Mouse (Mus musculus): Measurements from ENCODE around the gene Atg5. TPM values are rescaled to one million over a fixed set of nuclear protein-coding genes. Genes with fewer than 3 reads are reported as not detected.
A peak's percentile ranks its signal among the peaks of the same experiment; 100 is the strongest.

The Atg5 gene
- polyA plus RNA-seq, 1 experiment from 2014 or later, result 49.8 TPM

DNA sequence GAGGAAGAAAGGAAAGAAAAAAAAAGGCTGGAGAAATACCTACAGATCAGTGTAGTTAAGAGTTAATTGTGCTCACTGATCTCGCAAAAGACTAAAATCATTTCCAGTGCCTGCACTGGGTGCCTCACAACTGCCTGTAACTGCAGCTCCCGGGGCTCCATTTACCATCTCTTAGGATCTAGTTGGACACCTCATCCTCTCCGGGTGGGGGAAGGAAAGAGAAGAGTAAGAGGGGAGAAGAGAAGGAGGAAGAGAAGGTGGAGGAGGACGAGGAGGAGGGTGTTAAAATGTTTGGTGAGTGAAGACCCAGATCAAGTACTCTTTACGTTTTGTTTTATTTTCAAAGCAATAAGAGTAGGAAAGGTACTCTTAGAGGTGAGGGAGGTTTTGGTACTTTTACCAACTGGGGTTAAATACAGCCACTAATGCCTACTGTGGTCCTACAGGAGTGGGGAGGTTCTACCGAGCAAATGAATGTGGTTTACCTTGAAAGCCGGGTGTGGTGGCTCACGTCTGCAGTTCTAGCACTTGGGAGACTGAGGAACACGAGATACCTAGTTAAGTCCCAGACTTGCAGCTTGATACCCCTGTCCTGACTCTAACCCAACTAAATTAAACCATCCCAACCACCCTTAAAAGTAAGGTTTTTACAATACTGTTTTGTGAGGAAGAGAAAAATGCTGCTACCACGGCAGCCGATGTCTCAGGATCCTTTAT, 574 bp upstream of the Atg5 start:
- H3K9me3 ChIP-seq (ENCODE audit: control insufficient read depth, low read depth, low read length), result no peaks in the 10 kb centered on the region
- peaks cover 10% of the 10 kb centered on the region; the same call in 1 of the 2 replicates for H3K4me1 ChIP-seq (ENCODE audit: control insufficient read depth, insufficient read depth, low read length)
- H3K27me3 ChIP-seq (ENCODE audit: control insufficient read depth, insufficient read depth, low read length), result no peaks in the 10 kb centered on the region
- H3K27ac ChIP-seq (ENCODE audit: low read length), result no peak overlapping the region
- peak overlapping the region; percentile 78 for H3K4me3 ChIP-seq (ENCODE audit: low read depth, low read length)
- ATAC-seq (ENCODE audit: insufficient number of reproducible peaks, insufficient read depth, low FRiP score, low read depth), result no peak
- no peaks in the 10 kb centered on the region for H3K36me3 ChIP-seq (ENCODE audit: control insufficient read depth, insufficient read depth, low read length)
- 5% methylated on average over 11 of the region's 11 CpGs for WGBS
- H3K9ac ChIP-seq (replicated peaks; ENCODE audit: low read depth, low read length), result peak overlapping the region; percentile 45; the same call in 1 of the 2 replicates
- H3K4me2 ChIP-seq (replicated peaks; ENCODE audit: low read depth, low read length), result peak overlapping the region; percentile 61

DNA sequence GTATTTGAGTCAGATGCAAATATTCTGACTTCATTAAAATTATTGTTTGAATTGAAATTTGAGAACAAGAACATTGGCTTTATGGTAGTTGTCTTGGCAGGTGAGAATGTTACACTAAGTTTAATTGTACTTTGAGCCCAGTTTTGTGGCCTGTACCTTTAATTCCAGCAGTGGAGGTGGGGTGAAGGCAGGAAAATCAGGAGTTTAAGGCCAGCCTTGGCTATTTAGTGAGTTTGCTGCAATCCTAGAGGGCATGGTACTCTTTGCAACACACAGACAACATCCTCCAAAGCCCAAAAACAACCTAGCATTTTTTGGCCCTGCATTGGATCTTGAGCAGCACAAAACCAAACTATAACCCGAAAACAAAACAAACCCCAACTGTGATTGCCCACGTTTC, 1.1 kb downstream of the Atg5 start:
- Histone ChIP-seq H3K4me2 (replicated peaks; ENCODE audit: low read depth, low read length) (peak overlapping the region; percentile 37), H3K9me3 (ENCODE audit: control insufficient read depth, low read depth, low read length) (no peaks in the 10 kb centered on the region), H3K9ac (replicated peaks; ENCODE audit: low read depth, low read length) (no peak overlapping the region), H3K4me1 (ENCODE audit: control insufficient read depth, insufficient read depth, low read length) (peaks cover 10% of the 10 kb centered on the region; the same call in 1 of the 2 replicates), H3K27me3 (ENCODE audit: control insufficient read depth, insufficient read depth, low read length) (no peaks in the 10 kb centered on the region), H3K27ac (ENCODE audit: low read length) (no peak overlapping the region), H3K36me3 (ENCODE audit: control insufficient read depth, insufficient read depth, low read length) (no peaks in the 10 kb centered on the region), H3K4me3 (ENCODE audit: low read depth, low read length) (peak overlapping the region; percentile 78)
- 62% methylated on average over 2 of the region's 2 CpGs for WGBS
- ATAC-seq (ENCODE audit: insufficient number of reproducible peaks, insufficient read depth, low FRiP score, low read depth), result no peak

DNA sequence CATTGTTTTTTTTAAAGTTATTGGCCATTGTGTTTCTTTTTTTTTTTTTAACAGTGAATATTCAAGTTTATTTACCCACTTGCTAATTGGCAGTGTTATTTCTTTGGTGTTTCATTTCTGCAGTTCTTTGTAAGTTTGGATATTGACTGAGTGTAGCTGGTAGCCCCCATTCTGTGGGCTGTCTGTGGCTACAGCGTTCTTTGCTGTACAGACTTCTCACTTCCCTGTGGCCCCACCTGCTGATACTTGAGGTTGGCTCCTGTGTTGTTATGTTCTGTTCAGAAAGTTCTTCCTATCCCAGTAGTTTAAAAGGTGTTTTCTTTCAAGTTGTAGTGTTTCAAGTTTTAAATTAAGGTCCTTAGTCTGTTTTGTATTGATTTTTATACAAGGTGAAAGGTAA, 14.2 kb downstream of the Atg5 start:
- ATAC-seq (ENCODE audit: insufficient number of reproducible peaks, insufficient read depth, low FRiP score, low read depth), result no peak
- H3K27me3 ChIP-seq (ENCODE audit: control insufficient read depth, insufficient read depth, low read length), result no peaks in the 10 kb centered on the region
- no peaks in the 10 kb centered on the region for H3K9me3 ChIP-seq (ENCODE audit: control insufficient read depth, low read depth, low read length)
- no peak overlapping the region for H3K9ac ChIP-seq (replicated peaks; ENCODE audit: low read depth, low read length)
- H3K4me1 ChIP-seq (ENCODE audit: control insufficient read depth, insufficient read depth, low read length), result no peaks in the 10 kb centered on the region
- no peak overlapping the region for H3K4me2 ChIP-seq (replicated peaks; ENCODE audit: low read depth, low read length)
- H3K4me3 ChIP-seq (ENCODE audit: low read depth, low read length), result no peak overlapping the region
- peaks cover 8% of the 10 kb centered on the region; the same call in 1 of the 2 replicates for H3K36me3 ChIP-seq (ENCODE audit: control insufficient read depth, insufficient read depth, low read length)
- H3K27ac ChIP-seq (ENCODE audit: low read length), result no peak overlapping the region
- 80% methylated on average over 1 of the region's 1 CpGs for WGBS

DNA sequence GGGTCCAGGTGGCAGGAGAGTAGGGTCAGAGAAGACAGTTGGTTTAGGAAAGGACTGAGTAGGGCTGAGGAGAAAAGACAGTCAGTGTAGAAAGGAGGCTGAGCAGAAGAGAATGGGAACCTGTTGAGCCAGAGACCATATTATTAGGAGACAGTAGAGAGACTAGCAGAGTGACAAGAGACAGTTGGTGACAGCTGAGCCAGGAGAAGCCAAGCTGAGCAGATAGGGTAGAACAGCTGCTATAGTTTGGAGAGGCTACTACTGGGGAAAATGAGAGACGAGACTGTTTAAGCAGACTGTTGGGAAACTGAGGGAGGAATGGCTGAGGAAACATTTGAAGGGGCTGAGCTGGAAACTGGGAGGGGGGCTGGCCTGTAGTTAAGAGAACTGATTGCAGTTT, 16.9 kb downstream of the Atg5 start:
- Histone ChIP-seq H3K9me3 (ENCODE audit: control insufficient read depth, low read depth, low read length) (no peaks in the 10 kb centered on the region), H3K36me3 (ENCODE audit: control insufficient read depth, insufficient read depth, low read length) (peaks cover 16% of the 10 kb centered on the region; the same call in 1 of the 2 replicates), H3K9ac (replicated peaks; ENCODE audit: low read depth, low read length) (no peak overlapping the region), H3K4me2 (replicated peaks; ENCODE audit: low read depth, low read length) (no peak overlapping the region), H3K4me3 (ENCODE audit: low read depth, low read length) (no peak overlapping the region), H3K27ac (ENCODE audit: low read length) (no peak overlapping the region), H3K4me1 (ENCODE audit: control insufficient read depth, insufficient read depth, low read length) (no peaks in the 10 kb centered on the region), H3K27me3 (ENCODE audit: control insufficient read depth, insufficient read depth, low read length) (no peaks in the 10 kb centered on the region)
- no peak for ATAC-seq (ENCODE audit: insufficient number of reproducible peaks, insufficient read depth, low FRiP score, low read depth)
- WGBS, result 56% methylated on average over 1 of the region's 1 CpGs

DNA sequence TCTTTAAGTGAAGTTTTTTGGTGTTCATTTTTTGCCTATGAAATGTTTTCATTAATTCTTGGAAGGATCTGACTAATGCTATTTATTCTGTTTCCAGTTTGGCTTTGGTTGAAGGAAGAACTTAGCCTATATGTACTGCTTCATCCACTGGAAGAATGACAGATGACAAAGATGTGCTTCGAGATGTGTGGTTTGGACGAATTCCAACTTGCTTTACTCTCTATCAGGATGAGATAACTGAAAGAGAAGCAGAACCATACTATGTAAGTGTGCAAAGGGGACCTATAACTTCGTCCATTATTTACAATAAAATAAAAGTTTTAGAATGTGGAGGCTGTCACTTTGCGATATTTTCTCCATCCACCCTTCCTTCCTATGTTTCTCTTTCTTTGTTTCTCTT, 17.8 kb downstream of the Atg5 start:
- H3K9me3 ChIP-seq (ENCODE audit: control insufficient read depth, low read depth, low read length), result no peaks in the 10 kb centered on the region
- H3K27ac ChIP-seq (ENCODE audit: low read length), result no peak overlapping the region
- no peak for ATAC-seq (ENCODE audit: insufficient number of reproducible peaks, insufficient read depth, low FRiP score, low read depth)
- no peaks in the 10 kb centered on the region for H3K4me1 ChIP-seq (ENCODE audit: control insufficient read depth, insufficient read depth, low read length)
- H3K36me3 ChIP-seq (ENCODE audit: control insufficient read depth, insufficient read depth, low read length), result peaks cover 16% of the 10 kb centered on the region; the same call in 1 of the 2 replicates
- H3K27me3 ChIP-seq (ENCODE audit: control insufficient read depth, insufficient read depth, low read length), result no peaks in the 10 kb centered on the region
- no peak overlapping the region for H3K9ac ChIP-seq (replicated peaks; ENCODE audit: low read depth, low read length)
- WGBS, result 82% methylated on average over 4 of the region's 4 CpGs
- no peak overlapping the region for H3K4me2 ChIP-seq (replicated peaks; ENCODE audit: low read depth, low read length)
- H3K4me3 ChIP-seq (ENCODE audit: low read depth, low read length), result no peak overlapping the region

DNA sequence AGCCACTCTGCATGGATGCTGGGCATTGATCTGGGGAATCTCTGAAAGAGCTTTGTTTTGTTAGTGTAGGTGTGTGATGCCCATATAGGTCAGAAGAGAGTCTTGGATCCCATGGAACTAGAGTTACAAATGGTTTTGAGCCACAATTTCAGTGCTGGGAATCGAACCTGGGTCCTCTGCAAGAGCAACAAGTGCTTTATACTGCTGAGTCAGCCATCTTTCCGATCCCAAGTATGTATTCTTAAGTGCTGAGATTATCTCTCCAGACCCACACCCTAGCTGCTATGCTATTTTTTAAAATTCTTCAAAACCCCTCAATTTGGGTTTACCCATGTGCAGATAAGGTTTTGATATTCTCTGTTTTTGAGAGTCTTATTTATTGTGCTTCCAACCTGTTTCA, 22.7 kb downstream of the Atg5 start:
- Histone ChIP-seq H3K27me3 (ENCODE audit: control insufficient read depth, insufficient read depth, low read length) (no peaks in the 10 kb centered on the region), H3K36me3 (ENCODE audit: control insufficient read depth, insufficient read depth, low read length) (peaks cover 16% of the 10 kb centered on the region; the same call in 1 of the 2 replicates), H3K4me2 (replicated peaks; ENCODE audit: low read depth, low read length) (no peak overlapping the region), H3K27ac (ENCODE audit: low read length) (no peak overlapping the region), H3K9ac (replicated peaks; ENCODE audit: low read depth, low read length) (no peak overlapping the region), H3K4me3 (ENCODE audit: low read depth, low read length) (no peak overlapping the region), H3K9me3 (ENCODE audit: control insufficient read depth, low read depth, low read length) (no peaks in the 10 kb centered on the region), H3K4me1 (ENCODE audit: control insufficient read depth, insufficient read depth, low read length) (no peaks in the 10 kb centered on the region)
- WGBS, result 89% methylated on average over 2 of the region's 2 CpGs
- ATAC-seq (ENCODE audit: insufficient number of reproducible peaks, insufficient read depth, low FRiP score, low read depth), result no peak

DNA sequence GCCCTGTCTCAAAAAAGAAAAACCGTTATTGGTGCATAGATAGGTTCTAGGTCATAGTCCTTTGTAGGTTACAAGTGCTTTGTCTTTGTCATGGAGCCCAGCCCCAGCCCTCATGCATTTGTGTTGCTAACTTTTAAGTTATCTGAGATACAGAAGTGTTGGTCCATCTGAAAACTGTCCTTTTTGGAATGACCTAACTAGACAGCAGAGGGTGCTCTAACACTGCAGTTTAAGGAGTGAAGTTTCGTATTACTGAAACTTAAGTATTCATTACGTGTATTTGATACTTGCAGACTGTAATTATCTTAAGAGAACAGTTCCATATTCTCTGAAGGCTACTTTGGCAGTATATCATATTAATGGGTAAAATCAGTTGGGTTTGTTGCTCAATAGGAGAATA, 24.0 kb downstream of the Atg5 start:
- H3K9me3 ChIP-seq (ENCODE audit: control insufficient read depth, low read depth, low read length), result no peaks in the 10 kb centered on the region
- no peak overlapping the region for H3K27ac ChIP-seq (ENCODE audit: low read length)
- H3K4me3 ChIP-seq (ENCODE audit: low read depth, low read length), result no peak overlapping the region
- no peak overlapping the region for H3K9ac ChIP-seq (replicated peaks; ENCODE audit: low read depth, low read length)
- H3K4me1 ChIP-seq (ENCODE audit: control insufficient read depth, insufficient read depth, low read length), result no peaks in the 10 kb centered on the region
- 52% methylated on average over 3 of the region's 3 CpGs for WGBS
- ATAC-seq (ENCODE audit: insufficient number of reproducible peaks, insufficient read depth, low FRiP score, low read depth), result no peak
- peaks cover 8% of the 10 kb centered on the region; the same call in 1 of the 2 replicates for H3K36me3 ChIP-seq (ENCODE audit: control insufficient read depth, insufficient read depth, low read length)
- H3K4me2 ChIP-seq (replicated peaks; ENCODE audit: low read depth, low read length), result no peak overlapping the region
- H3K27me3 ChIP-seq (ENCODE audit: control insufficient read depth, insufficient read depth, low read length), result no peaks in the 10 kb centered on the region

DNA sequence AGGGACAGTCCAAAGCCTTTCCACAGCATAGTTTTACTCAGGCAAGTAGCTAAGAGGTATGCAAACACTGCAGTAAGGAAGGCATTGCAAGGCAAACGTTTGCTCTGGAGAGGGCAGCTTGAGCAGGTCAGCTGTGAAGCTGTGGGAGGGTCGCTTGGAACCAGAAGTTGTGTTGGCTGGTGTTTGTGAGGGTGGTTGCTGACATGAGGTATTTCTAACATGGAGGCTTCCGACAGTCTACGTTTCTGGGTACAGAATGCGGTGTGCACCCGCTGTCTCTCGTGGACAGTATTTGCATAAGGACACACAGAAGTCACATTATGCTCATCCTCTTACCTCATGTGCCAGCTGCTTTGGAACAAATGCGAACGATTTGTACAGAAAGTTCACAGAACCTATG, 31.0 kb downstream of the Atg5 start:
- Histone ChIP-seq H3K9me3 (ENCODE audit: control insufficient read depth, low read depth, low read length) (no peaks in the 10 kb centered on the region), H3K4me3 (ENCODE audit: low read depth, low read length) (no peak overlapping the region), H3K36me3 (ENCODE audit: control insufficient read depth, insufficient read depth, low read length) (no peaks in the 10 kb centered on the region; the same call in 1 of the 2 replicates), H3K27ac (ENCODE audit: low read length) (no peak overlapping the region), H3K4me2 (replicated peaks; ENCODE audit: low read depth, low read length) (no peak overlapping the region), H3K9ac (replicated peaks; ENCODE audit: low read depth, low read length) (no peak overlapping the region), H3K27me3 (ENCODE audit: control insufficient read depth, insufficient read depth, low read length) (no peaks in the 10 kb centered on the region), H3K4me1 (ENCODE audit: control insufficient read depth, insufficient read depth, low read length) (no peaks in the 10 kb centered on the region)
- 76% methylated on average over 9 of the region's 9 CpGs for WGBS
- no peak for ATAC-seq (ENCODE audit: insufficient number of reproducible peaks, insufficient read depth, low FRiP score, low read depth)

DNA sequence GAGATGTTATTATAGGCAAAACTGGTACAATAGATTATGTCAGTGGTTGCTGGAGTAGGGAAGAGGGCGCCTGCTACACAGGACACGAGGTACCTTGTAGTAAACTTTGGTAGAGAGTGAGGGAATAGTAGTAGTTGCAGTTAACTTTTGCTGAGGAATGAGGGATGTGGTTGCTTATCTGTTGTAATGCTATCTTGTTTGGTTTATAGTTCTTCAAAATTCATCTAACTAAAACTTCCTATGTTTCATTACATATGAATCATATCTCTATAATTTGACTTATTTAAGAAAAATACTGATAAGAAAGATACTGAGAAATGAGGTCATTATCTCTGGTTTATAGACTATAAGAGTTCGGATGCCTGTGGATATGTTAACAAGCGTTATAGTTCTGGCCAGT, 31.9 kb downstream of the Atg5 start:
- 82% methylated on average over 4 of the region's 4 CpGs for WGBS
- no peak overlapping the region for H3K4me2 ChIP-seq (replicated peaks; ENCODE audit: low read depth, low read length)
- H3K4me3 ChIP-seq (ENCODE audit: low read depth, low read length), result no peak overlapping the region
- peaks cover 2% of the 10 kb centered on the region; the same call in 1 of the 2 replicates for H3K36me3 ChIP-seq (ENCODE audit: control insufficient read depth, insufficient read depth, low read length)
- H3K9me3 ChIP-seq (ENCODE audit: control insufficient read depth, low read depth, low read length), result no peaks in the 10 kb centered on the region
- ATAC-seq (ENCODE audit: insufficient number of reproducible peaks, insufficient read depth, low FRiP score, low read depth), result no peak
- H3K27ac ChIP-seq (ENCODE audit: low read length), result no peak overlapping the region
- no peak overlapping the region for H3K9ac ChIP-seq (replicated peaks; ENCODE audit: low read depth, low read length)
- no peaks in the 10 kb centered on the region for H3K27me3 ChIP-seq (ENCODE audit: control insufficient read depth, insufficient read depth, low read length)
- H3K4me1 ChIP-seq (ENCODE audit: control insufficient read depth, insufficient read depth, low read length), result no peaks in the 10 kb centered on the region

All from stomach, embryonic 14.5 days (tissue).